Mouse (Mus musculus): ENCODE results near the gene Ip6k2. TPM values are rescaled to one million over a fixed set of nuclear protein-coding genes. Genes with fewer than 3 reads are reported as not detected.

The Ip6k2 gene
- total and polyA plus RNA-seq, 3 experiments: 21.3 to 33.7 TPM; not detected in 1

DNA sequence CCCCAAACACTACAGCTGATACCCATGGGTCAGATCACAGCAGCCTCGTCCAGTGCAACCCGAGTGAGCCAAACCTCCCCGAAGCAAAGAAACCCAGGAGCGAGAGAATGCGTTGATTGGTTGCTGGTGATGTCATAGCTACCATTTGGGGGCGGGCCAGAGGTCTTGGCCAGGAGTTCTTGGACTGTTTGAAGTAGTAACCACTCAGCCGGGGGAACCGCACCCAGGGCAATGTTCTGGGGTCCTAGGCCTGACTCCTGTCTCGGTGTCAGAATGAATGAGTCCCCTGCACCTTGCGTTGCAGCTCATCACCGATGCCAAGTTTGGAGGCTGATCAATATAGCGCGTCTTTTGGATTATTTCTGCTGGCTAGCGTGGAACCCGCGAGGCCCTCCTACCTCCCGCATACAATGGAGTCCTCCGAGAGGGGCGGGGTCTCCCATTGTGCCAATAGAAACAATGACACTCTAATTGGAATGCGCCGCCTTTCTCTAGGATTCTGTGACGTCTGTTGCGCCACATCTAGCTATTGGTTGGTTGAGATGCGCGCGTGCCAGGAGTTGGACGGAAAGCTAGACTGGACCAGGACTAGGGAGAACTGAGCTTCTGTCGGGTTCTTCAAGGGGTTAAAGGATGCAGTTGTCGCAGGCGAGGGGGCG, 41.3 kb downstream of the Ip6k2 start:
- H3K9ac ChIP-seq (ENCODE audit: control insufficient read depth, low read depth, low read length, poor library complexity, severe bottlenecking): no peak overlapping the region
- no peaks in the 10 kb centered on the region for H3K79me2 ChIP-seq (ENCODE audit: control insufficient read depth, insufficient read depth, low read length, poor library complexity)
- no peak overlapping the region for H3K27ac ChIP-seq (ENCODE audit: control insufficient read depth, low read depth, low read length)
- no peak overlapping the region for H3K4me3 ChIP-seq (ENCODE audit: control insufficient read depth in 1 of 2, insufficient read depth in 1 of 2, low read depth in 2 of 2, low read length in 2 of 2)
- H3K27me3 ChIP-seq (ENCODE audit: control insufficient read depth in 1 of 2, insufficient read depth in 2 of 2, low read length in 2 of 2): no peaks in the 10 kb centered on the region; a peak in 1 of 4 replicates
- no peaks in the 10 kb centered on the region for H3K4me1 ChIP-seq (ENCODE audit: control insufficient read depth in 1 of 2, insufficient read depth in 2 of 2, low read length in 2 of 2)
- H3K9me3 ChIP-seq (replicated peaks; ENCODE audit: insufficient read depth, low read length): no peaks in the 10 kb centered on the region
- TF ChIP-seq POLR2A (IDR thresholded peaks at IDR 0.05; ENCODE audit: control insufficient read depth in 1 of 2, insufficient read depth in 1 of 2, low read depth in 1 of 2, low read length in 2 of 2, poor library complexity in 1 of 2) (peak in 1 of 2 experiments; percentile 23; a peak in 1 of 4 replicates), CHD1 (IDR thresholded peaks at IDR 0.05; ENCODE audit: low read depth, low read length) (no peak)
- DNase-seq (ENCODE audit: low read depth, low spot score): no peak
- H3K36me3 ChIP-seq (ENCODE audit: control insufficient read depth in 1 of 2, insufficient read depth in 2 of 2, low read length in 2 of 2): no peaks in the 10 kb centered on the region

DNA sequence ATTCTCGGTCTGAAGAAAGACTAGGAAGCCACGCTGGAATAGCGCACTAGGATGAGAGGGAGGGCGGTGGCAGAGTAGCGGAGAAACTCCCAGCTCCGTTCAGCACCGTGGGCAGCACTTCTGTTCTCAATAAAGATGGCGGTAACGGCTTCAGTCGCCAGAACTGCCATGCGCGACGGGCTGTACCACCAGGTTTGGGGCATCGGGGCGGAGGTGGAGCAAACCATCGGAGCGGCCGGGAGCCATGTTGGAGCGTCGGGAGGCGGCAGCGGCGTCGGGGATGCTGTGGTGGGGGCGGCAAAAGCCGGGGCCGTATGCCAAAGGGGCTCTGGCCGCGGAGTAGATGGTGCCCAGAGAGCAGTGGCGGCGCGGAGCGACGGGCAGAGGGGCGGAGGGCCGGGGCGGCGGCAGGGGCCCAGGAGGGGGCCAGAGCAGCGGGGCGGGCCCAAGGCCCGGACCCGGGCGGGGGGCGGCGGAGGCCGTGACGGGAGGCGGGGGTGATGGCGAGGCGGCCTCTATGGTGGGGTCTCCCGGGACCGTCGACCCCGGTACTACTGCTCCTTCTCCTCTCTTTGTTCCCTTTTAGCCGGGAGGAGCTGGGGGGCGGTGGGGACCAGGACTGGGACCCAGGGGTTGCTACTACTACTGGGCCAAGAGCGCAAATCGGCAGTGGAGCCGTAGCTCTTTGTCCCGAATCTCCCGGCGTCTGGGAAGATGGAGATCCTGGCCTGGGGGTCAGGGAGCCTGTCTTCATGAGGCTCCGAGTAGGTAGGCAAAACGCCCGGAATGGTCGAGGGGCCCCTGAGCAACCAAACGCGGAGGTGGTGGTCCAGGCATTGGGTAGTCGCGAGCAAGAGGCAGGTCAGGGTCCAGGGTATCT, 42.5 kb downstream of the Ip6k2 start, which contains the start of gene Celsr3:
TSS of gene Celsr3 (plus strand) at position 501 of the 880 bp plus-strand sequence.
- no peak for DNase-seq (ENCODE audit: low read depth, low spot score)
- TF ChIP-seq CHD2 (IDR thresholded peaks at IDR 0.05; ENCODE audit: low read length): no peak
- Histone ChIP-seq H3K4me1 (ENCODE audit: control insufficient read depth in 1 of 2, insufficient read depth in 2 of 2, low read length in 2 of 2) (no peaks in the 10 kb centered on the region), H3K27ac (ENCODE audit: control insufficient read depth, low read depth, low read length) (no peak within 1 kb of the TSS), H3K36me3 (ENCODE audit: control insufficient read depth in 1 of 2, insufficient read depth in 2 of 2, low read length in 2 of 2) (no peaks in the 10 kb centered on the region), H3K79me2 (ENCODE audit: control insufficient read depth, insufficient read depth, low read length, poor library complexity) (no peaks in the 10 kb centered on the region), H3K9me3 (replicated peaks; ENCODE audit: insufficient read depth, low read length) (no peaks in the 10 kb centered on the region), H3K27me3 (ENCODE audit: control insufficient read depth in 1 of 2, insufficient read depth in 2 of 2, low read length in 2 of 2) (no peaks in the 10 kb centered on the region; a peak in 1 of 4 replicates), H3K9ac (ENCODE audit: control insufficient read depth, low read depth, low read length, poor library complexity, severe bottlenecking) (no peak within 1 kb of the TSS), H3K4me3 (ENCODE audit: control insufficient read depth in 1 of 2, insufficient read depth in 1 of 2, low read depth in 2 of 2, low read length in 2 of 2) (no peak within 1 kb of the TSS)

DNA sequence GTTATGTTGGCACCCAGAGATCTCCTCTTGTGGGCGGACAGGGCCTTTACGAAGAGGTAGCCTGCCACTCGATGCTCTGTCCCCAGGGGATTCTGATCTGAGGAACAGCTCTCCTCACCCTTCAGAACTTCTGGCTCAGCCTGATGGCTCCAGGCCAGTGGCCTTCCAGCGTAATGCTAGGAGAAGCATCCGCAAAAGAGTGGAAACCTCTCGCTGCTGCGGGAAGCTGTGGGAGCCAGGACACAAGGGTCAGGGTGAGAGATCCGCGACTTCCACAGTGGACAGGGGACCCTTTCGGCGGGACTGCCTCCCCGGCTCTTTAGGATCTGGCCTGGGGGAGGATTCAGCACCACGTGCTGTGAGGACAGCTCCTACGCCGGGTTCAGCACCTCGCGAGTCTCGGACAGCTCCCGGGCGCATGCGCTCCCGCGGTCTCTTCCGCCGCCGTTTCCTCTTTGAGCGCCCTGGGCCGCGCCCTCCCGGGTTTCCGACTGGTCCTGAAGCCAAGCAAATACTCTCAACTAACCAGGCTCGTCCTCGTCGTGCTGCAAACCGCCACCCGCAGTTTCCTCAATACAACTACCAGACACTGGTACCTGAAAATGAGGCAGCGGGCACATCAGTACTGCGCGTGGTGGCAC, 43.2 kb downstream of the Ip6k2 start:
- Histone ChIP-seq H3K27ac (ENCODE audit: control insufficient read depth, low read depth, low read length) (no peak overlapping the region), H3K79me2 (ENCODE audit: control insufficient read depth, insufficient read depth, low read length, poor library complexity) (no peaks in the 10 kb centered on the region), H3K4me3 (ENCODE audit: control insufficient read depth in 1 of 2, insufficient read depth in 1 of 2, low read depth in 2 of 2, low read length in 2 of 2) (no peak overlapping the region), H3K9ac (ENCODE audit: control insufficient read depth, low read depth, low read length, poor library complexity, severe bottlenecking) (no peak overlapping the region), H3K36me3 (ENCODE audit: control insufficient read depth in 1 of 2, insufficient read depth in 2 of 2, low read length in 2 of 2) (no peaks in the 10 kb centered on the region), H3K27me3 (ENCODE audit: control insufficient read depth in 1 of 2, insufficient read depth in 2 of 2, low read length in 2 of 2) (no peaks in the 10 kb centered on the region), H3K9me3 (replicated peaks; ENCODE audit: insufficient read depth, low read length) (no peaks in the 10 kb centered on the region), H3K4me1 (ENCODE audit: control insufficient read depth in 1 of 2, insufficient read depth in 2 of 2, low read length in 2 of 2) (no peaks in the 10 kb centered on the region)
- TF ChIP-seq CTCF (IDR thresholded peaks at IDR 0.05 in 2 of 3, conservative IDR thresholded peaks at IDR 0.05 in 1 of 3; ENCODE audit: control insufficient read depth in 1 of 3, insufficient read depth in 1 of 3, low read depth in 2 of 3, low read length in 3 of 3, poor library complexity in 1 of 3, severe bottlenecking in 1 of 3): no peak
- peak; percentile 98 for TF ChIP-seq MXI1 (IDR thresholded peaks at IDR 0.05; ENCODE audit: low read depth, low read length)
- no peak for TF ChIP-seq NELFE (IDR thresholded peaks at IDR 0.05; ENCODE audit: low read depth, low read length)
- TF ChIP-seq NRF1 (IDR thresholded peaks at IDR 0.05; ENCODE audit: insufficient read depth, low read depth, low read length, poor library complexity, severe bottlenecking): peak; percentile 85
- peak; percentile 100 for TF ChIP-seq SIN3A (IDR thresholded peaks at IDR 0.05; ENCODE audit: low read length)
- peak; percentile 62 for DNase-seq (ENCODE audit: low read depth, low spot score)
